Mouse (Mus musculus): ENCODE results near the gene Galns.

The Galns gene

GRCm38 (mm10) chr8:122611295-122612133 is at the start of gene Galns, which contains the start of gene Trappc2l:
Gene Galns, minus strand, starts transcription at chr8:122611463.
Gene Trappc2l, plus strand, starts transcription at chr8:122611640.
- DNase-seq (ENCODE audit: low spot score) = peak; percentile 100

- DNase-seq (ENCODE audit: low spot score) = no peak
Observed at GRCm38 (mm10) chr8:122660022-122660421, 48.8 kb upstream of the Galns start.

- no peak for DNase-seq (ENCODE audit: low spot score)
Observed at GRCm38 (mm10) chr8:122658807-122659160, 47.5 kb upstream of the Galns start.

GRCm38 (mm10) chr8:122658149-122658806 is 47.0 kb upstream of the Galns start:
- DNase-seq (ENCODE audit: low spot score) = no peak

GRCm38 (mm10) chr8:122656056-122656999 is 45.1 kb upstream of the Galns start:
- no peak for DNase-seq (ENCODE audit: low spot score)

- no peak for DNase-seq (ENCODE audit: low spot score)
Observed at GRCm38 (mm10) chr8:122654768-122655167, 43.5 kb upstream of the Galns start.

- DNase-seq (ENCODE audit: low spot score) = no peak
Observed at GRCm38 (mm10) chr8:122652643-122653042, 41.4 kb upstream of the Galns start.

- no peak for DNase-seq (ENCODE audit: low spot score)
Observed at GRCm38 (mm10) chr8:122651326-122651921, 40.2 kb upstream of the Galns start.

- DNase-seq (ENCODE audit: low spot score) = no peak
Observed at GRCm38 (mm10) chr8:122648192-122648970, 37.1 kb upstream of the Galns start.

- no peak for DNase-seq (ENCODE audit: low spot score)
Observed at GRCm38 (mm10) chr8:122646337-122646736, 35.1 kb upstream of the Galns start.

GRCm38 (mm10) chr8:122644175-122644954 is 33.1 kb upstream of the Galns start:
- no peak for DNase-seq (ENCODE audit: low spot score)

- no peak for DNase-seq (ENCODE audit: low spot score)
Observed at GRCm38 (mm10) chr8:122642071-122642470, 30.8 kb upstream of the Galns start.

GRCm38 (mm10) chr8:122641406-122641805 is 30.1 kb upstream of the Galns start:
- no peak for DNase-seq (ENCODE audit: low spot score)

GRCm38 (mm10) chr8:122640825-122641224 is 29.6 kb upstream of the Galns start:
- no peak for DNase-seq (ENCODE audit: low spot score)

GRCm38 (mm10) chr8:122639521-122640248 is 28.4 kb upstream of the Galns start:
- peak; percentile 53 for DNase-seq (ENCODE audit: low spot score)

GRCm38 (mm10) chr8:122638601-122639000 is 27.3 kb upstream of the Galns start:
- peak; percentile 26 for DNase-seq (ENCODE audit: low spot score)

- no peak for DNase-seq (ENCODE audit: low spot score)
Observed at GRCm38 (mm10) chr8:122637230-122637629, 26.0 kb upstream of the Galns start.

- DNase-seq (ENCODE audit: low spot score) = no peak
Observed at GRCm38 (mm10) chr8:122636803-122637175, 25.5 kb upstream of the Galns start.
